Mouse (Mus musculus) small intestine, adult 2 months (tissue): ENCODE data around the gene Usp4. TPM values are rescaled to one million over a fixed set of nuclear protein-coding genes. Genes with fewer than 3 reads are reported as not detected.
A peak's percentile ranks its signal among the peaks of the same experiment; 100 is the strongest.

Experiments
- H3K27ac ChIP-seq: fragments of 200-500 bp; 2 replicates; pipeline ENCODE4 v1.5.1; 2012; ENCODE audit warnings: low read depth, low read length, control low read depth, inconsistent platforms; ENCODE audit not compliant: insufficient read depth
- H3K27me3 ChIP-seq: fragments of 200-500 bp; 2 replicates; pipeline ENCODE4 v1.6.1; 2012; ENCODE audit warnings: mild to moderate bottlenecking, moderate library complexity, low read length, inconsistent platforms; ENCODE audit not compliant: control insufficient read depth, insufficient read depth
- H3K36me3 ChIP-seq: fragments of 200-500 bp; 2 replicates; pipeline ENCODE4 v1.6.1; 2012; ENCODE audit warnings: mild to moderate bottlenecking, low read length, control low read depth, inconsistent platforms; ENCODE audit not compliant: control insufficient read depth, insufficient read depth
- H3K4me1 ChIP-seq: fragments of 200-500 bp; 2 replicates; pipeline ENCODE4 v1.6.1; 2012; ENCODE audit warnings: low read length, inconsistent platforms, mixed read lengths; ENCODE audit not compliant: control insufficient read depth, insufficient read depth, insufficient read length
- H3K4me3 ChIP-seq: fragments of 200-500 bp; 2 replicates; pipeline ENCODE4 v1.5.1; 2012; ENCODE audit warnings: low read depth, mild to moderate bottlenecking, control low read depth, inconsistent platforms, low read length, moderate library complexity
- CTCF ChIP-seq: fragments of 200-500 bp; IDR thresholded peaks from 2 replicates; pipeline ENCODE4 v1.5.1; 2012; ENCODE audit warnings: low read depth, mild to moderate bottlenecking, control low read depth, inconsistent platforms, low read length, moderate library complexity, mixed read lengths; ENCODE audit not compliant: insufficient replicate concordance, insufficient read length; ENCODE audit errors: extremely low read depth
- POLR2A ChIP-seq: fragments of 200-500 bp; IDR thresholded peaks from 2 replicates; pipeline ENCODE4 v1.6.1; 2012; ENCODE audit warnings: low read depth, mild to moderate bottlenecking, control low read depth, inconsistent platforms, low read length, moderate library complexity
- WGBS: fragments of 180-500 bp; shearing (Covaris S2); methylation state at CpG from one replicate; pipeline ENCODE4 v1.1.7; 2018; 5-methylcytosine and 5-hydroxymethylcytosine counted together
- polyA plus RNA-seq: library from polyadenylated mRNA; depleted of rRNA; stranded (reverse); fragments of >200 nt; gene quantifications from 2 replicates; pipeline ENCODE4 v1.2.3, GENCODE M21; 2012

Gene Usp4
- polyA plus RNA-seq, 1 experiment: 66.3 TPM

DNA sequence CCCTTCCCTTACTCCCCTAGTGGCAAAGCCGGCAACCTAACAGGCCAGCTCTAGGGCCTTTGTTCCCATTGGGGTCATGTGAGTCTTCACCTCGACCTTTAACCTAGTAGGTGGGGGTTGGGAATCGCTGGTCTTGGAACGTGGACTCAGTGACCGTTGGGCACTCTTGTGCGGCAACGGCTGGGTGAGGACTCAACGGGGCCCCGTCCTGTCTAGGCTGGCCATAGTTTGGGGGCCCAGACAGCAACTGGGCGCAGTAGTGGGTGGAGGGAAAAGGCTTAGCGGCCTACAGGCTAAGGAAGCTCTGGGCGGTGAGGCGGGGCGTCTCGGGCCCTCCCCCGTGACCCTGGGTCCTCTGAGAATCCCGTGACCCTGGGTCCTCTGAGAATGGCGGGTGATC, 45.0 kb downstream of the Usp4 start, which contains the start of gene 1700102P08Rik:
1700102P08Rik (plus strand) TSS at position 130 of the 400 bp plus-strand sequence.
- WGBS: 84% methylated on average over 18 of the region's 18 CpGs
- no peak within 1 kb of the TSS for H3K4me3 ChIP-seq
- no peaks in the 10 kb centered on the region for H3K27me3 ChIP-seq
- no peak for TF ChIP-seq CTCF
- TF ChIP-seq POLR2A: no peak
- H3K27ac ChIP-seq: no peak within 1 kb of the TSS
- H3K4me1 ChIP-seq: no peaks in the 10 kb centered on the region
- H3K36me3 ChIP-seq: peaks cover 52% of the 10 kb centered on the region

- peaks cover 38% of the 10 kb centered on the region for H3K36me3 ChIP-seq
- WGBS: 84% methylated on average over 6 of the region's 6 CpGs
- TF ChIP-seq CTCF: no peak
- no peak for TF ChIP-seq POLR2A
- no peak overlapping the region for H3K27ac ChIP-seq
- H3K4me1 ChIP-seq: no peaks in the 10 kb centered on the region
- no peak overlapping the region for H3K4me3 ChIP-seq
- no peaks in the 10 kb centered on the region for H3K27me3 ChIP-seq
Measured at GRCm38 (mm10) chr9:108394191-108394590, 46.5 kb downstream of the Usp4 start.

GRCm38 (mm10) chr9:108395427-108395826, 47.8 kb downstream of the Usp4 start:
- H3K27me3 ChIP-seq: no peaks in the 10 kb centered on the region
- no peak overlapping the region for H3K4me3 ChIP-seq
- 97% methylated on average over 1 of the region's 1 CpGs for WGBS
- TF ChIP-seq CTCF: no peak
- no peak for TF ChIP-seq POLR2A
- H3K27ac ChIP-seq: no peak overlapping the region
- H3K4me1 ChIP-seq: no peaks in the 10 kb centered on the region
- H3K36me3 ChIP-seq: peaks cover 30% of the 10 kb centered on the region

- H3K4me1 ChIP-seq: no peaks in the 10 kb centered on the region; the same call in 1 of the 2 replicates
- no peak overlapping the region for H3K27ac ChIP-seq
- TF ChIP-seq POLR2A: no peak
- no peak for TF ChIP-seq CTCF
- no peaks in the 10 kb centered on the region for H3K27me3 ChIP-seq
- H3K36me3 ChIP-seq: peaks cover 2% of the 10 kb centered on the region
- no peak overlapping the region for H3K4me3 ChIP-seq
- 90% methylated on average over 3 of the region's 3 CpGs for WGBS
Measured at GRCm38 (mm10) chr9:108398324-108398723, 50.7 kb downstream of the Usp4 start.

GRCm38 (mm10) chr9:108401186-108401960, 53.7 kb downstream of the Usp4 start:
- WGBS: 58% methylated on average over 7 of the region's 7 CpGs
- Histone ChIP-seq H3K4me3 (no peak overlapping the region), H3K27ac (peak overlapping the region; percentile 9), H3K4me1 (peaks cover 2% of the 10 kb centered on the region; the same call in 1 of the 2 replicates), H3K36me3 (no peaks in the 10 kb centered on the region), H3K27me3 (no peaks in the 10 kb centered on the region)
- TF ChIP-seq CTCF (no peak), POLR2A (no peak)

- Histone ChIP-seq H3K4me1 (peaks cover 2% of the 10 kb centered on the region; the same call in 1 of the 2 replicates), H3K4me3 (no peak overlapping the region), H3K27me3 (no peaks in the 10 kb centered on the region), H3K27ac (no peak overlapping the region), H3K36me3 (no peaks in the 10 kb centered on the region)
- WGBS: 80% methylated on average over 4 of the region's 4 CpGs
- no peak for TF ChIP-seq CTCF
- no peak for TF ChIP-seq POLR2A
Measured at GRCm38 (mm10) chr9:108403081-108403480, 55.4 kb downstream of the Usp4 start.

GRCm38 (mm10) chr9:108404451-108404850, 56.8 kb downstream of the Usp4 start:
- no peak overlapping the region for H3K27ac ChIP-seq
- TF ChIP-seq POLR2A (no peak), CTCF (no peak)
- H3K27me3 ChIP-seq: no peaks in the 10 kb centered on the region
- peaks cover 2% of the 10 kb centered on the region; the same call in 1 of the 2 replicates for H3K4me1 ChIP-seq
- H3K4me3 ChIP-seq: no peak overlapping the region
- no peaks in the 10 kb centered on the region for H3K36me3 ChIP-seq
- 46% methylated on average over 8 of the region's 8 CpGs for WGBS
